Mouse (Mus musculus): ENCODE measurements around the gene Tlr3. TPM values are rescaled to one million over a fixed set of nuclear protein-coding genes. Genes with fewer than 3 reads are reported as not detected.

Tlr3 gene
- polyA plus RNA-seq (2011; ENCODE audit: insufficient read length, low read depth, missing spikeins), result 5.4 and 6.7 TPM in 2 replicates

DNA sequence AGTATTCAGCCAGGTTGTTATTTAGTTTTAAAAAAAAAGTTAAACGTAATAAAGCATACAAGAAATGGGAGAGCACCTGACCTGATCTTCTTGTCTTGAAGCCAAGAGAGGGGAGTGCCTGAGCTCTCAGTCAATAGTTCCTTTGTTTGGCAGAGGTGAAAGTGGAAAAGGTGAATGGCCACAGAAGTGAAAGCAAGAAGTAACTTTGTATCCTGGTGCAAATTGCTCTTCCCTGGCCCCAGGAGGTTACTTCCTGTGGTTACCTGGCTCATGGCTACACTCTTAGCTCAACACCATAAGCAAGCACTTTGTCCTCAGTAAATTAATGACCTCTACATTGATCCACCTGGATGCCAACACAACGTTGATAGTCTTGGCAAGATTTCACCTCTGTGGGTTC is at the start of gene Tlr3:
Gene Tlr3 (minus strand): TSS at position 199 of the 400 bp plus-strand sequence.
- TF ChIP-seq CTCF (IDR thresholded peaks at IDR 0.05; ENCODE audit: borderline replicate concordance, insufficient read depth, low read length), result no peak

GRCm38 (mm10) chr8:45457874-45458273 is 47.0 kb upstream of the Tlr3 start:
- H3K27ac ChIP-seq (ENCODE audit: insufficient read depth, low read length), result no peak overlapping the region
- no peak for TF ChIP-seq POLR2A (IDR thresholded peaks at IDR 0.05; ENCODE audit: low read depth, low read length)
- TF ChIP-seq CTCF (IDR thresholded peaks at IDR 0.05; ENCODE audit: borderline replicate concordance, insufficient read depth, low read length), result no peak
- no peak overlapping the region for H3K4me3 ChIP-seq (ENCODE audit: insufficient read depth, low read length)
- H3K4me1 ChIP-seq (ENCODE audit: control insufficient read depth, insufficient read depth, low read length), result no peaks in the 10 kb centered on the region

More for the DNA sequence above, at the start of gene Tlr3:
- peak within 1 kb of the TSS; percentile 30 for H3K27ac ChIP-seq (ENCODE audit: insufficient read depth, low read length)
- H3K4me1 ChIP-seq (ENCODE audit: control insufficient read depth, insufficient read depth, low read length), result no peaks in the 10 kb centered on the region
- peak within 1 kb of the TSS; percentile 22 for H3K4me3 ChIP-seq (ENCODE audit: insufficient read depth, low read length)

DNA sequence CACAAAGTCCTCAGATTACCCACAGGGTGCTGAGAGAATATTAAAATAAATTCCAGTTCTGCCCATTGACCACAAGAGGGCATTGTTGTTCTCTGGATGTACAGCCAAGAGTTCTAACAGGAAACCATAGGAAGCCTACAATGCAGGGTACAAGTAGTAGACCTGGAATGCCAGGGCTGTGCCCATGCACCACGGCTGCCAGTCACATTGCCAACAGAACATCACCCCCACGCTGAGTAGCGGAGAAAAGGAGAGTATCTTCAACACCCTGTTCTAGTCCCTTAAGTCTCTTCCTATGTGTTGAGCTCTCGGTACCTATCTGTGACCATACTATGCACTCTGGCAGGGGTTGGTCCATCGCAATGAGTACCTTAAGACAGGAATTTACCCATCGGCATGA is 43.5 kb upstream of the Tlr3 start:
- Histone ChIP-seq H3K4me1 (ENCODE audit: control insufficient read depth, insufficient read depth, low read length) (no peaks in the 10 kb centered on the region), H3K27ac (ENCODE audit: insufficient read depth, low read length) (no peak overlapping the region), H3K4me3 (ENCODE audit: insufficient read depth, low read length) (no peak overlapping the region)
- TF ChIP-seq POLR2A (IDR thresholded peaks at IDR 0.05; ENCODE audit: low read depth, low read length) (no peak), CTCF (IDR thresholded peaks at IDR 0.05; ENCODE audit: borderline replicate concordance, insufficient read depth, low read length) (no peak)

- no peak overlapping the region for H3K4me3 ChIP-seq (ENCODE audit: insufficient read depth, low read length)
- no peak for TF ChIP-seq POLR2A (IDR thresholded peaks at IDR 0.05; ENCODE audit: low read depth, low read length)
- no peak for TF ChIP-seq CTCF (IDR thresholded peaks at IDR 0.05; ENCODE audit: borderline replicate concordance, insufficient read depth, low read length)
- H3K27ac ChIP-seq (ENCODE audit: insufficient read depth, low read length), result no peak overlapping the region
- no peaks in the 10 kb centered on the region for H3K4me1 ChIP-seq (ENCODE audit: control insufficient read depth, insufficient read depth, low read length)
Observed at GRCm38 (mm10) chr8:45452115-45452514, 41.2 kb upstream of the Tlr3 start.

- Histone ChIP-seq H3K27ac (ENCODE audit: insufficient read depth, low read length) (peak overlapping the region; percentile 37; the same call in 1 of the 2 replicates), H3K4me1 (ENCODE audit: control insufficient read depth, insufficient read depth, low read length) (no peaks in the 10 kb centered on the region), H3K4me3 (ENCODE audit: insufficient read depth, low read length) (no peak overlapping the region)
- TF ChIP-seq POLR2A (IDR thresholded peaks at IDR 0.05; ENCODE audit: low read depth, low read length) (no peak), CTCF (IDR thresholded peaks at IDR 0.05; ENCODE audit: borderline replicate concordance, insufficient read depth, low read length) (no peak)
Observed at GRCm38 (mm10) chr8:45448842-45449241, 38.0 kb upstream of the Tlr3 start.

GRCm38 (mm10) chr8:45448257-45448656 is 37.4 kb upstream of the Tlr3 start:
- Histone ChIP-seq H3K4me1 (ENCODE audit: control insufficient read depth, insufficient read depth, low read length) (no peaks in the 10 kb centered on the region), H3K27ac (ENCODE audit: insufficient read depth, low read length) (peak overlapping the region; percentile 48), H3K4me3 (ENCODE audit: insufficient read depth, low read length) (no peak overlapping the region)
- TF ChIP-seq CTCF (IDR thresholded peaks at IDR 0.05; ENCODE audit: borderline replicate concordance, insufficient read depth, low read length), result no peak
- no peak for TF ChIP-seq POLR2A (IDR thresholded peaks at IDR 0.05; ENCODE audit: low read depth, low read length)

DNA sequence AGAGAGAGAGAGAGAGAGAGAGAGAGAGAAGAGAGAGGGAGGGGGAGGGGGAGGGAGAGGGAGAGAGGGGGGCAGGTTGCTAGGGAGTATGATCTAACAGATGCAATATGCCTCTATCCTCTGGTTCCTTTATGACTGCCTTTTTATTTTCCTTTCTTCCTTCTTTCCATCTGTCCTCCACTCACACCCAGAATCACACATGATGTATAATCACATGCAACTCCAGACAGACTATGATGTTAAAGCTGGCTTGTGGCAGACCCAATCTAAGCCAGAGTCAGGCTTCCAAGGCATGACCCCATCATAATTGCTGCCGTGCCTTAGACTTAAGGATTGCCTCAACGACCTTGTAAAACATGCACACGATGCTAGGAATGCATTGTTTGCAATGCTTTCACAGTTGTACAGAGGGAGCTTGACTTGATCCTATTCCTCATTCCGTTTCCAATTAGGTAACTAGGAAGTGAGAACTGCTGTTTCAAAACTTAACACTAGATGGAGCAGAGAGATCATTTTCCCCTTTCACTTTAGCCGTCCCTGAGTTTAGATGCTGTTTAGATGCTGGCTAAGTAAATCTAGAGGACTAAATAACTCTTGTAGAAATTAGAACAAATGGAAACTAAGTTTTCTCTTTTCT is 28.1 kb upstream of the Tlr3 start:
- no peak for TF ChIP-seq POLR2A (IDR thresholded peaks at IDR 0.05; ENCODE audit: low read depth, low read length)
- no peak for TF ChIP-seq CTCF (IDR thresholded peaks at IDR 0.05; ENCODE audit: borderline replicate concordance, insufficient read depth, low read length)
- peaks cover 2% of the 10 kb centered on the region; the same call in 1 of the 2 replicates for H3K4me1 ChIP-seq (ENCODE audit: control insufficient read depth, insufficient read depth, low read length)
- H3K27ac ChIP-seq (ENCODE audit: insufficient read depth, low read length), result no peak overlapping the region
- no peak overlapping the region for H3K4me3 ChIP-seq (ENCODE audit: insufficient read depth, low read length)

DNA sequence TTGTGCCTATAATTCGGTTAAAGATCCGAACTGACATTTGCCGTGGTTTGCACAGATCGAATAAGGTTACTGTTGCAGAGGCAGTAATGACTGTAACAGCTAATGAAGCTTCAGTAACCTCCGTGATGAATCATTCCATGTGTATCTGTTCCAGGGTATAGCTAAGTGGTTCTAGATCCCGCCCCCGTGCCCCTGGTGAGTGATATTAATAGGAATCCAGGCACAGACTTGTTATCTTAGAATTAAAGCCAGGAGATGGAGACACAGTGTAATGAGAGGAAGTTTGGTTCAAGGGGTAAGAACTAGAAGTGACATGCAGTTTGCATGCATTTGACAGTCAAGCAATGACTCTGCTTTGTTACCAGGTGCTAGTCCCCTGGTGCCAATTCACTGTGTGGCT is 9.3 kb upstream of the Tlr3 start:
- no peak for TF ChIP-seq POLR2A (IDR thresholded peaks at IDR 0.05; ENCODE audit: low read depth, low read length)
- no peak for TF ChIP-seq CTCF (IDR thresholded peaks at IDR 0.05; ENCODE audit: borderline replicate concordance, insufficient read depth, low read length)
- no peak overlapping the region for H3K27ac ChIP-seq (ENCODE audit: insufficient read depth, low read length)
- H3K4me1 ChIP-seq (ENCODE audit: control insufficient read depth, insufficient read depth, low read length), result no peaks in the 10 kb centered on the region
- no peak overlapping the region for H3K4me3 ChIP-seq (ENCODE audit: insufficient read depth, low read length)

DNA sequence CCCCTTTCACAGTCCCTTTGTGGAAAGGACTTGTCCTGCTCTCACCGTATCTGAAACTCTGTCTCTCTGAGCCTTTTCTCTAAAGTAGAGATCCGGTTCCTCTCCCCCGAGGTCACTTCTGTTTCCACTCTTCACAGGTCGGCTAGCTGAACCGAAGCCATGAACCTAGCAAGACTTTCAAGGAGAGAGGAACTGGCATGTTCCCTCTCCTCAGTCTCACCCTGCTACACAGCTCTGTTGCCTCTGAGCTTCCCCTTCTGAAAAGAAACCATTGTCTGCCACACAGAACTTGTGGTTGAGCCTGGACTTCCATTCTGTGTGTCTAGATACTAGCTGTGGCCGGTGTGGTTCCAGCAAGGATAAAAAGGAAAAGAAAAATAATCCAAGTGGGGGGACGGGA is 4.1 kb upstream of the Tlr3 start:
- no peak overlapping the region for H3K27ac ChIP-seq (ENCODE audit: insufficient read depth, low read length)
- TF ChIP-seq POLR2A (IDR thresholded peaks at IDR 0.05; ENCODE audit: low read depth, low read length), result no peak
- no peak for TF ChIP-seq CTCF (IDR thresholded peaks at IDR 0.05; ENCODE audit: borderline replicate concordance, insufficient read depth, low read length)

DNA sequence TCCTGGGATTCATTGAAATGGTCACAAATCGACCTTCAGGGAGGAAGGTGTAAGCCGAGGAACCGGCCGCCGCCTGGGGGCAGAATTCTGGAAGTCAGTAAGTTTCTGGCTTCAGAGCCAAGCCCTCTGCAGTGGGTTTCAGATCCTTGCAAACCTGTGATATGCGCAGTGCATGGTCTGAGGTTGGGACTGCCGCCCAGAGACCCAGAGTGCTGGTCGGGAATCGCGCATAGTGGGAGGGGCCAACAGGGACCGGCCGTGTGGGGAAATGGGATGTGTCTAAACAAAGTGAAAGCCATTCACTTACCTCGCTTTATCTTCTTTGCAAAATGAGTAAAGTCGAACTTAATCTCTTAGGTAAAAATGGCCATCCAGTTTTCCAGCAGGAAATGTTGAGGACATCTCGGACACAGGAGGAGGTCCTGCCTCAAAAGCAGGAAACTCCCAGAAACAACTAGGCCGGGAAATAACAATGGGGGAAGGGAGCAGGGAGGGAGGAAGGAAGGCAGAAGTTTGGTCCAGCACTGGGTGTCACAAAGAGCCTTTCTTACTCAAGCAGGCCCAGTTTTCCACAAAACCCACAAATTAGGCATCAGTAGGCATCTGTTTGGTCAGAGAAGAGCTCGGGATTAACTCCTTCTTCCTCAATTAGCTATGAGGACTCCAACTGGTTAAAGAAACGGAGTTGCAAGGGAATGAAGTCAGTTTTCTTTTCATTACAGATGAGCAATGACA is 567 bp downstream of the Tlr3 start:
- Histone ChIP-seq H3K4me1 (ENCODE audit: control insufficient read depth, insufficient read depth, low read length) (no peaks in the 10 kb centered on the region), H3K27ac (ENCODE audit: insufficient read depth, low read length) (peak overlapping the region; percentile 30), H3K4me3 (ENCODE audit: insufficient read depth, low read length) (peak overlapping the region; percentile 22)
- TF ChIP-seq CTCF (IDR thresholded peaks at IDR 0.05; ENCODE audit: borderline replicate concordance, insufficient read depth, low read length), result no peak
- TF ChIP-seq POLR2A (IDR thresholded peaks at IDR 0.05; ENCODE audit: low read depth, low read length), result peak; percentile 53

More for the DNA sequence above, 4.1 kb upstream of the Tlr3 start:
- no peak overlapping the region for H3K4me3 ChIP-seq (ENCODE audit: insufficient read depth, low read length)
- H3K4me1 ChIP-seq (ENCODE audit: control insufficient read depth, insufficient read depth, low read length), result no peaks in the 10 kb centered on the region

Data from embryonic fibroblast, embryonic 13.5 days (primary cell).